In genomic region chrX:137038000-137038483, GRCm38 (mm10) we compare ENCODE assay signal across 8 mouse cellular contexts. TPM values are rescaled to one million over a fixed set of nuclear protein-coding genes. Genes with fewer than 3 reads are reported as not detected.
A peak's percentile ranks its signal among the peaks of the same experiment; 100 is the strongest.
DNase-seq lines count a peak whose midpoint lies in the region; ATAC-seq and TF ChIP-seq lines count a peak whose summit lies in the region.

Gene Slc25a53 (minus strand): TSS chrX:137038302.

- peak within 1 kb of the TSS; percentile 56 for H3K4me2 ChIP-seq in embryonic facial prominence, embryonic 15.5 days (replicated peaks)
- peak within 1 kb of the TSS; percentile 53 for H3K4me2 ChIP-seq in limb, embryonic 14.5 days (replicated peaks; ENCODE audit: low read depth, low read length, severe bottlenecking)
- H3K4me2 ChIP-seq in midbrain, embryonic 16.5 days (ENCODE audit: low read length): peak within 1 kb of the TSS; percentile 73

- H3K4me3 ChIP-seq in bone marrow macrophage, adult 2 months (ENCODE audit: insufficient read depth, low read length): peak within 1 kb of the TSS; percentile 81
- H3K4me3 ChIP-seq in embryonic facial prominence, embryonic 15.5 days (replicated peaks): peak within 1 kb of the TSS; percentile 54
- peak within 1 kb of the TSS; percentile 47 for H3K4me3 ChIP-seq in limb, embryonic 14.5 days (replicated peaks; ENCODE audit: low read length)
- peak within 1 kb of the TSS; percentile 52 for H3K4me3 ChIP-seq in midbrain, embryonic 16.5 days (ENCODE audit: low read depth, low read length)
- peak within 1 kb of the TSS; percentile 99 for H3K4me3 ChIP-seq in spleen, adult 2 months (ENCODE audit: extremely low read depth, insufficient read depth, insufficient read length)

- peak; percentile 90 for ATAC-seq in embryonic facial prominence, embryonic 15.5 days (ENCODE audit: insufficient number of reproducible peaks, low FRiP score, low TSS enrichment, low read depth)
- peak; percentile 98 for ATAC-seq in limb, embryonic 14.5 days (ENCODE audit: low FRiP score, low read depth)
- ATAC-seq in midbrain, embryonic 16.5 days: peak; percentile 96

- no peaks in the 10 kb centered on the region for H3K9me3 ChIP-seq in embryonic facial prominence, embryonic 15.5 days (replicated peaks)
- no peaks in the 10 kb centered on the region for H3K9me3 ChIP-seq in limb, embryonic 14.5 days (ENCODE audit: control insufficient read depth, low read length)
- no peaks in the 10 kb centered on the region for H3K9me3 ChIP-seq in midbrain, embryonic 16.5 days (replicated peaks; ENCODE audit: control insufficient read depth, low read length, poor library complexity, severe bottlenecking)

- WGBS in embryonic facial prominence, embryonic 15.5 days: 35% methylated on average over 31 of the region's 31 CpGs
- WGBS in limb, embryonic 14.5 days: 33% methylated on average over 22 of the region's 31 CpGs
- 20% methylated on average over 31 of the region's 31 CpGs for WGBS in midbrain, embryonic 16.5 days
- 27% methylated on average over 31 of the region's 31 CpGs for WGBS in spleen, adult 2 months

- peaks cover 5% of the 10 kb centered on the region; the same call in 1 of the 2 replicates for H3K4me1 ChIP-seq in bone marrow macrophage, adult 2 months (ENCODE audit: control insufficient read depth, insufficient read depth, low read length)
- H3K4me1 ChIP-seq in embryonic facial prominence, embryonic 15.5 days: no peaks in the 10 kb centered on the region
- H3K4me1 ChIP-seq in limb, embryonic 14.5 days (ENCODE audit: control insufficient read depth, insufficient read depth, low read length): peaks cover 2% of the 10 kb centered on the region; the same call in 1 of the 2 replicates
- H3K4me1 ChIP-seq in midbrain, embryonic 16.5 days (ENCODE audit: control insufficient read depth, insufficient read depth, low read length): peaks cover 5% of the 10 kb centered on the region; the same call in 1 of the 2 replicates
- no peaks in the 10 kb centered on the region for H3K4me1 ChIP-seq in spleen, adult 2 months (ENCODE audit: control insufficient read depth, insufficient read depth, insufficient read length)

- H3K36me3 ChIP-seq in embryonic facial prominence, embryonic 15.5 days: no peaks in the 10 kb centered on the region
- H3K36me3 ChIP-seq in limb, embryonic 14.5 days (ENCODE audit: control insufficient read depth, insufficient read depth, low read length): no peaks in the 10 kb centered on the region
- no peaks in the 10 kb centered on the region for H3K36me3 ChIP-seq in midbrain, embryonic 16.5 days (ENCODE audit: control insufficient read depth, insufficient read depth, low read length)
- no peaks in the 10 kb centered on the region for H3K36me3 ChIP-seq in spleen, adult 2 months (ENCODE audit: control insufficient read depth, insufficient read depth, low read length)

- no peak for TF ChIP-seq CTCF in bone marrow macrophage, adult 2 months (IDR thresholded peaks at IDR 0.05; ENCODE audit: low read depth, low read length)
- no peak for TF ChIP-seq CTCF in spleen, adult 2 months (IDR thresholded peaks at IDR 0.05; ENCODE audit: extremely low read depth, insufficient read depth, insufficient read length, insufficient replicate concordance)

- peak within 1 kb of the TSS; percentile 40 for H3K9ac ChIP-seq in embryonic facial prominence, embryonic 15.5 days
- peak within 1 kb of the TSS; percentile 66 for H3K9ac ChIP-seq in limb, embryonic 14.5 days (ENCODE audit: low read depth, low read length, severe bottlenecking)
- peak within 1 kb of the TSS; percentile 70 for H3K9ac ChIP-seq in midbrain, embryonic 16.5 days (ENCODE audit: low read depth, low read length)

- peak; percentile 79 to 83 for DNase-seq in B cell, adult 2 months
- peak; percentile 78 to 85 for DNase-seq in heart, adult 9 months (ENCODE audit: low spot score in 2 of 2)
- DNase-seq in kidney, adult 9 months: peak; percentile 82
- peak; percentile 82 for DNase-seq in limb, embryonic 14.5 days (ENCODE audit: low spot score)
- DNase-seq in spleen, adult 2 months (ENCODE audit: low read depth in 1 of 2, low spot score in 2 of 2): peak; percentile 63 to 70

- no peak for TF ChIP-seq POLR2A in bone marrow macrophage, adult 2 months (IDR thresholded peaks at IDR 0.05; ENCODE audit: borderline replicate concordance, low read depth, low read length)
- no peak for TF ChIP-seq POLR2A in limb, embryonic 14.5 days (IDR thresholded peaks at IDR 0.05; ENCODE audit: borderline replicate concordance, extremely low read depth, insufficient read depth, insufficient read length)
- no peak for TF ChIP-seq POLR2A in spleen, adult 2 months (IDR thresholded peaks at IDR 0.05; ENCODE audit: low read depth, low read length)

- no peaks in the 10 kb centered on the region for H3K27me3 ChIP-seq in embryonic facial prominence, embryonic 15.5 days
- no peaks in the 10 kb centered on the region for H3K27me3 ChIP-seq in limb, embryonic 14.5 days (ENCODE audit: control insufficient read depth, insufficient read depth, low read length)
- no peaks in the 10 kb centered on the region for H3K27me3 ChIP-seq in midbrain, embryonic 16.5 days (ENCODE audit: control insufficient read depth, insufficient read depth, low read depth, low read length)
- H3K27me3 ChIP-seq in spleen, adult 2 months (ENCODE audit: control insufficient read depth, insufficient read depth, low read length): no peaks in the 10 kb centered on the region

- H3K27ac ChIP-seq in bone marrow macrophage, adult 2 months (ENCODE audit: insufficient read depth, low read depth, low read length): peak within 1 kb of the TSS; percentile 94
- H3K27ac ChIP-seq in embryonic facial prominence, embryonic 15.5 days (replicated peaks): peak within 1 kb of the TSS; percentile 90
- peak within 1 kb of the TSS; percentile 85 for H3K27ac ChIP-seq in limb, embryonic 14.5 days (replicated peaks; ENCODE audit: low read depth, low read length)
- H3K27ac ChIP-seq in midbrain, embryonic 16.5 days (ENCODE audit: low read length): peak within 1 kb of the TSS; percentile 94
- H3K27ac ChIP-seq in spleen, adult 2 months (ENCODE audit: insufficient read depth, low read length): peak within 1 kb of the TSS; percentile 100

RNA-seq across cellular contexts. Expression of gene Slc25a53, which starts in this region (rescaled TPM):
- polyA plus RNA-seq in bone marrow macrophage, adult 2 months (2012; ENCODE audit: insufficient read depth, insufficient read length, missing spikeins): 6.1 and 7.8 TPM in 2 replicates
- polyA plus RNA-seq in embryonic facial prominence, embryonic 15.5 days (2015; fragmentation: Nextera tagmentation; extraction: Ambion mirVana): 9.4 and 10.1 TPM in 2 replicates
- polyA plus RNA-seq in limb, embryonic 14.5 days (2012; rRNA removed): 10.8 and 11.4 TPM in 2 replicates
- polyA plus RNA-seq in limb, embryonic 14.5 days (2014; fragmentation: Nextera tagmentation; extraction: Ambion mirVana): 11.3 and 13.7 TPM in 2 replicates
- 14.5 and 14.8 TPM in 2 replicates for polyA plus RNA-seq in midbrain, embryonic 16.5 days (2015; fragmentation: Nextera tagmentation; extraction: Ambion mirVana)
- polyA plus RNA-seq in spleen, adult 2 months (2012; rRNA removed): 29.4 and 29.7 TPM in 2 replicates

Comparison
In these comparisons a context has a peak if more than half of its experiments do, and no peak if none do; other contexts are left out.
1. Peak in every context shown above with its lines: DNase-seq, ATAC-seq, H3K4me3 ChIP-seq and H3K27ac ChIP-seq.
2. H3K4me3 ChIP-seq: peak in every context shown above with its lines; median percentile 99 in spleen, adult 2 months; 81 in bone marrow macrophage, adult 2 months; 54 in embryonic facial prominence, embryonic 15.5 days; 52 in midbrain, embryonic 16.5 days; 47 in limb, embryonic 14.5 days.